Mouse (Mus musculus): ENCODE results near the gene Alg11. TPM values are rescaled to one million over a fixed set of nuclear protein-coding genes. Genes with fewer than 3 reads are reported as not detected.

Alg11 gene
- polyA plus RNA-seq (2015; fragmentation: Illumina TruSeq; extraction: RNeasy Lipid Tissue Mini Kit (QIAGEN cat#74804); ENCODE audit: low read depth, low replicate concordance): 27.2 TPM

GRCm38 (mm10) chr8:22060446-22060889 is at the start of gene Alg11:
Gene Alg11, plus strand, starts transcription at chr8:22060721.

DNA sequence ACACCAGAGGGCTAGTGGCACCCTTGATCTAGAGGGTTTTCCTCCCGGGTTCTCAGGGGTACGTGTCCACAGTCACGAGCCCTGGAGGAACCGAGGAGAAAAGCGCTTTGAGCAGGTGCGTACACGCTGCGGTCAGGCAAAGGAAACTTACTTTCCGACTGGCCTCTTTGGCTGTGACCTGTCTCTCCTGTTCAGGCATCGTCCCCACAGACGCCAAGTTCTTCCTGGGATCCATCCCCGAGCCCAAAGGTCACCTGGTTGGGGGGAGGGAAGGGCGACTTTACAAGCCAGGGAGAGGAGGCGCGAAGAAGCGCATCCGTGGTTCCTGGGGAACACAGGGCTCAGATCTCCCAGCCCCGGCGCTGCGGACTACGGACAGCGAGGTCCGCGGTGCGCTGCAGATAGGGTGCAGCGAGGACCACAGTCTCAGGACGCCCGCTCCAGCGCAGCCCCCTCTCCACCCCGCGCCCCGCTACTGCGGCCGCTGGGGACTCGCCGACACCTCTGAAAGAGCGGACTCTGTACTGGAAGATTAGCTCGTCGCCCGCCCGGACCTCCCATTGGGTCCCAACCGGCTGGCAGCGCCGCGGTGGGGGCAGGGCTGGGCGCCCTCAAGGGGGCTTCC is 588 bp upstream of the Alg11 start, which contains the start of gene Atp7b:
Gene Atp7b, minus strand, starts transcription at position 485 of the 625 bp plus-strand sequence.

Other genes with a start within 250 kb of the Alg11 start
- not detected for gene Defb50, start 237.2 kb upstream of the Alg11 start, polyA plus RNA-seq (2015; fragmentation: Illumina TruSeq; extraction: RNeasy Lipid Tissue Mini Kit (QIAGEN cat#74804); ENCODE audit: low read depth, low replicate concordance)
- gene Defb2, start 220.8 kb upstream of the Alg11 start, polyA plus RNA-seq (2015; fragmentation: Illumina TruSeq; extraction: RNeasy Lipid Tissue Mini Kit (QIAGEN cat#74804); ENCODE audit: low read depth, low replicate concordance): not detected
- not detected for gene Defb10, start 201.8 kb upstream of the Alg11 start, polyA plus RNA-seq (2015; fragmentation: Illumina TruSeq; extraction: RNeasy Lipid Tissue Mini Kit (QIAGEN cat#74804); ENCODE audit: low read depth, low replicate concordance)
- not detected for gene Defb9, start 175.3 kb upstream of the Alg11 start, polyA plus RNA-seq (2015; fragmentation: Illumina TruSeq; extraction: RNeasy Lipid Tissue Mini Kit (QIAGEN cat#74804); ENCODE audit: low read depth, low replicate concordance)
- gene Defb11, start 154.3 kb upstream of the Alg11 start, polyA plus RNA-seq (2015; fragmentation: Illumina TruSeq; extraction: RNeasy Lipid Tissue Mini Kit (QIAGEN cat#74804); ENCODE audit: low read depth, low replicate concordance): 3.0 TPM
- gene Defb15, start 128.0 kb upstream of the Alg11 start, polyA plus RNA-seq (2015; fragmentation: Illumina TruSeq; extraction: RNeasy Lipid Tissue Mini Kit (QIAGEN cat#74804); ENCODE audit: low read depth, low replicate concordance): not detected
- gene Defb35, start 122.4 kb upstream of the Alg11 start, polyA plus RNA-seq (2015; fragmentation: Illumina TruSeq; extraction: RNeasy Lipid Tissue Mini Kit (QIAGEN cat#74804); ENCODE audit: low read depth, low replicate concordance): not detected
- not detected for gene Defb13, start 114.0 kb upstream of the Alg11 start, polyA plus RNA-seq (2015; fragmentation: Illumina TruSeq; extraction: RNeasy Lipid Tissue Mini Kit (QIAGEN cat#74804); ENCODE audit: low read depth, low replicate concordance)
- gene Fam90a1a, start 102.0 kb upstream of the Alg11 start, polyA plus RNA-seq (2015; fragmentation: Illumina TruSeq; extraction: RNeasy Lipid Tissue Mini Kit (QIAGEN cat#74804); ENCODE audit: low read depth, low replicate concordance): not detected
- gene Ccdc70, start 90.9 kb upstream of the Alg11 start, polyA plus RNA-seq (2015; fragmentation: Illumina TruSeq; extraction: RNeasy Lipid Tissue Mini Kit (QIAGEN cat#74804); ENCODE audit: low read depth, low replicate concordance): not detected
- 1.2 TPM for gene Atp7b, start 416 bp upstream of the Alg11 start, polyA plus RNA-seq (2015; fragmentation: Illumina TruSeq; extraction: RNeasy Lipid Tissue Mini Kit (QIAGEN cat#74804); ENCODE audit: low read depth, low replicate concordance)
- gene Nek5, start 64.3 kb downstream of the Alg11 start, polyA plus RNA-seq (2015; fragmentation: Illumina TruSeq; extraction: RNeasy Lipid Tissue Mini Kit (QIAGEN cat#74804); ENCODE audit: low read depth, low replicate concordance): 0.58 TPM
- 2.5 TPM for gene Nek3, start 105.7 kb downstream of the Alg11 start, polyA plus RNA-seq (2015; fragmentation: Illumina TruSeq; extraction: RNeasy Lipid Tissue Mini Kit (QIAGEN cat#74804); ENCODE audit: low read depth, low replicate concordance)
- gene Ckap2, start 125.1 kb downstream of the Alg11 start, polyA plus RNA-seq (2015; fragmentation: Illumina TruSeq; extraction: RNeasy Lipid Tissue Mini Kit (QIAGEN cat#74804); ENCODE audit: low read depth, low replicate concordance): 1.5 TPM
- gene Vps36, start 132.1 kb downstream of the Alg11 start, polyA plus RNA-seq (2015; fragmentation: Illumina TruSeq; extraction: RNeasy Lipid Tissue Mini Kit (QIAGEN cat#74804); ENCODE audit: low read depth, low replicate concordance): 18.4 TPM
- 3.2 TPM for gene Thsd1, start 166.6 kb downstream of the Alg11 start, polyA plus RNA-seq (2015; fragmentation: Illumina TruSeq; extraction: RNeasy Lipid Tissue Mini Kit (QIAGEN cat#74804); ENCODE audit: low read depth, low replicate concordance)
- not detected for gene Tpte, start 222.7 kb downstream of the Alg11 start, polyA plus RNA-seq (2015; fragmentation: Illumina TruSeq; extraction: RNeasy Lipid Tissue Mini Kit (QIAGEN cat#74804); ENCODE audit: low read depth, low replicate concordance)